Mouse (Mus musculus) stomach, embryonic 14.5 days (tissue): ENCODE data around the gene Hacd2. TPM values are rescaled to one million over a fixed set of nuclear protein-coding genes. Genes with fewer than 3 reads are reported as not detected.

Experiments
- ATAC-seq: fragments of 200-750 bp; cut with Nextera tagmentation; 2 replicates; pipeline ENCODE4 v1.8.0; 2017; ENCODE audit warnings: low read depth, moderate TSS enrichment; ENCODE audit not compliant: insufficient number of reproducible peaks, insufficient read depth, low FRiP score
- H3K27ac ChIP-seq: fragments of 300-500 bp; sonication (generic); 2 replicates; pipeline ENCODE4 v1.5.1; 2014; ENCODE audit warnings: mild to moderate bottlenecking, low read length, moderate library complexity, mixed read lengths
- H3K27me3 ChIP-seq: fragments of 300-500 bp; sonication (generic); 2 replicates; pipeline ENCODE4 v1.6.1; 2014; ENCODE audit warnings: low read length, control low read depth, mixed read lengths; ENCODE audit not compliant: control insufficient read depth, insufficient read depth
- H3K36me3 ChIP-seq: fragments of 300-500 bp; sonication (generic); 2 replicates; pipeline ENCODE4 v1.6.1; 2014; ENCODE audit warnings: mild to moderate bottlenecking, control low read depth, low read length, moderate library complexity, mixed read lengths; ENCODE audit not compliant: control insufficient read depth, insufficient read depth
- H3K4me1 ChIP-seq: fragments of 300-500 bp; sonication (generic); 2 replicates; pipeline ENCODE4 v1.6.1; 2014; ENCODE audit warnings: low read length, control low read depth, mixed read lengths; ENCODE audit not compliant: control insufficient read depth, insufficient read depth
- H3K4me2 ChIP-seq: fragments of 300-500 bp; sonication (generic); replicated peaks from 2 replicates; pipeline ENCODE4 v1.6.1; 2014; ENCODE audit warnings: low read depth, low read length, control low read depth
- H3K4me3 ChIP-seq: fragments of 300-500 bp; sonication (generic); 2 replicates; pipeline ENCODE4 v1.5.1; 2014; ENCODE audit warnings: low read depth, low read length, control low read depth
- H3K9ac ChIP-seq: fragments of 300-500 bp; sonication (generic); replicated peaks from 2 replicates; pipeline ENCODE4 v1.6.1; 2014; ENCODE audit warnings: low read depth, mild to moderate bottlenecking, control low read depth, low read length, moderate library complexity, mixed read lengths
- H3K9me3 ChIP-seq: fragments of 300-500 bp; sonication (generic); 2 replicates; pipeline ENCODE4 v1.6.1; 2016; ENCODE audit warnings: low read depth, low read length, control low read depth; ENCODE audit not compliant: control insufficient read depth
- WGBS: fragments of 180-500 bp; shearing (Covaris S2); extraction: QIAGEN DNeasy Blood & Tissue Kit; methylation state at CpG from one replicate; pipeline ENCODE4 v1.1.7; 2014; 5-methylcytosine and 5-hydroxymethylcytosine counted together
- polyA plus RNA-seq: library from polyadenylated mRNA; unstranded; fragments of >200 nt; fragmentation: Nextera tagmentation; extraction: Ambion mirVana; gene quantifications from 2 replicates; pipeline ENCODE4 v1.2.1, GENCODE M21; 2014

Hacd2 gene
- polyA plus RNA-seq, result 47.6 and 50.3 TPM in 2 replicates

- peak within 1 kb of the TSS; percentile 81 for H3K9ac ChIP-seq
- H3K36me3 ChIP-seq, result no peaks in the 10 kb centered on the region
- no peaks in the 10 kb centered on the region for H3K4me1 ChIP-seq
- peak within 1 kb of the TSS; percentile 61 for H3K27ac ChIP-seq
- H3K9me3 ChIP-seq, result no peaks in the 10 kb centered on the region
- no peaks in the 10 kb centered on the region for H3K27me3 ChIP-seq
- H3K4me2 ChIP-seq, result peak within 1 kb of the TSS; percentile 56
- WGBS, result under 1% methylated on average over 73 of the region's 97 CpGs
- peak within 1 kb of the TSS; percentile 85 for H3K4me3 ChIP-seq
- peak; percentile 99 for ATAC-seq
Measured at GRCm38 (mm10) chr16:35022242-35023137, at the start of gene Hacd2. TSS of gene Hacd2 (plus strand) at chr16:35022428.

- Histone ChIP-seq H3K27ac (no peak overlapping the region), H3K4me2 (no peak overlapping the region), H3K4me1 (no peaks in the 10 kb centered on the region), H3K36me3 (peaks cover 15% of the 10 kb centered on the region), H3K4me3 (no peak overlapping the region), H3K27me3 (no peaks in the 10 kb centered on the region), H3K9me3 (no peaks in the 10 kb centered on the region), H3K9ac (no peak overlapping the region)
- no peak for ATAC-seq
- WGBS, result 71% methylated on average over 12 of the region's 12 CpGs
Measured at GRCm38 (mm10) chr16:34972471-34972870, 49.8 kb upstream of the Hacd2 start.

- Histone ChIP-seq H3K27me3 (no peaks in the 10 kb centered on the region), H3K4me2 (no peak overlapping the region), H3K4me3 (no peak overlapping the region), H3K9ac (no peak overlapping the region), H3K9me3 (no peaks in the 10 kb centered on the region), H3K27ac (no peak overlapping the region), H3K36me3 (peaks cover 27% of the 10 kb centered on the region), H3K4me1 (no peaks in the 10 kb centered on the region)
- WGBS, result 36% methylated on average over 2 of the region's 2 CpGs
- ATAC-seq, result no peak
Measured at GRCm38 (mm10) chr16:34975544-34975943, 46.7 kb upstream of the Hacd2 start.

GRCm38 (mm10) chr16:34976630-34977029 lies 45.6 kb upstream of the Hacd2 start:
- no peak overlapping the region for H3K9ac ChIP-seq
- no peaks in the 10 kb centered on the region for H3K9me3 ChIP-seq
- ATAC-seq, result no peak
- H3K4me2 ChIP-seq, result no peak overlapping the region
- no peak overlapping the region for H3K4me3 ChIP-seq
- no peaks in the 10 kb centered on the region for H3K4me1 ChIP-seq
- peaks cover 20% of the 10 kb centered on the region for H3K36me3 ChIP-seq
- no peaks in the 10 kb centered on the region for H3K27me3 ChIP-seq
- WGBS, result 82% methylated on average over 13 of the region's 13 CpGs
- no peak overlapping the region for H3K27ac ChIP-seq

GRCm38 (mm10) chr16:34978018-34978417 lies 44.2 kb upstream of the Hacd2 start:
- WGBS, result 87% methylated on average over 7 of the region's 7 CpGs
- no peak for ATAC-seq
- H3K27me3 ChIP-seq, result no peaks in the 10 kb centered on the region
- no peaks in the 10 kb centered on the region for H3K9me3 ChIP-seq
- peaks cover 12% of the 10 kb centered on the region for H3K36me3 ChIP-seq
- H3K4me1 ChIP-seq, result no peaks in the 10 kb centered on the region
- H3K4me3 ChIP-seq, result no peak overlapping the region
- H3K27ac ChIP-seq, result no peak overlapping the region
- no peak overlapping the region for H3K9ac ChIP-seq
- H3K4me2 ChIP-seq, result no peak overlapping the region

GRCm38 (mm10) chr16:34981009-34981408 lies 41.2 kb upstream of the Hacd2 start:
- Histone ChIP-seq H3K27ac (no peak overlapping the region), H3K36me3 (peaks cover 14% of the 10 kb centered on the region), H3K9me3 (no peaks in the 10 kb centered on the region), H3K9ac (no peak overlapping the region), H3K4me3 (no peak overlapping the region), H3K4me1 (peaks cover 13% of the 10 kb centered on the region; the same call in 1 of the 2 replicates), H3K4me2 (no peak overlapping the region), H3K27me3 (no peaks in the 10 kb centered on the region)
- ATAC-seq, result no peak
- WGBS, result 70% methylated on average over 7 of the region's 7 CpGs

- no peak overlapping the region for H3K4me2 ChIP-seq
- H3K36me3 ChIP-seq, result peaks cover 10% of the 10 kb centered on the region
- peaks cover 13% of the 10 kb centered on the region; the same call in 1 of the 2 replicates for H3K4me1 ChIP-seq
- peak; percentile 43; the same call in 1 of the 2 replicates for ATAC-seq
- H3K9ac ChIP-seq, result no peak overlapping the region
- H3K27ac ChIP-seq, result peak overlapping the region; percentile 10; the same call in 1 of the 2 replicates
- no peak overlapping the region for H3K4me3 ChIP-seq
- no peaks in the 10 kb centered on the region for H3K27me3 ChIP-seq
- 39% methylated on average over 11 of the region's 11 CpGs for whole genome bisulfite sequencing
- no peaks in the 10 kb centered on the region for H3K9me3 ChIP-seq
Measured at GRCm38 (mm10) chr16:34984203-34985030, 37.8 kb upstream of the Hacd2 start.

GRCm38 (mm10) chr16:34985031-34985346 lies 37.2 kb upstream of the Hacd2 start:
- Histone ChIP-seq H3K36me3 (peaks cover 6% of the 10 kb centered on the region; the same call in 1 of the 2 replicates), H3K4me2 (no peak overlapping the region), H3K27ac (no peak overlapping the region), H3K4me3 (no peak overlapping the region), H3K9ac (no peak overlapping the region), H3K9me3 (no peaks in the 10 kb centered on the region), H3K27me3 (no peaks in the 10 kb centered on the region), H3K4me1 (peaks cover 13% of the 10 kb centered on the region; the same call in 1 of the 2 replicates)
- WGBS, result 66% methylated on average over 2 of the region's 2 CpGs
- ATAC-seq, result peak; percentile 51; the same call in 1 of the 2 replicates
